Mouse (Mus musculus): ENCODE measurements at regions not wholly inside any gene's neighbourhood (a gene's known extent, or its start where the extent isn't known, plus 50 kb on each side); places are given as distances from the start of the nearest gene placed in this dataset.
A peak's percentile ranks its signal among the peaks of the same experiment; 100 is the strongest.

DNA sequence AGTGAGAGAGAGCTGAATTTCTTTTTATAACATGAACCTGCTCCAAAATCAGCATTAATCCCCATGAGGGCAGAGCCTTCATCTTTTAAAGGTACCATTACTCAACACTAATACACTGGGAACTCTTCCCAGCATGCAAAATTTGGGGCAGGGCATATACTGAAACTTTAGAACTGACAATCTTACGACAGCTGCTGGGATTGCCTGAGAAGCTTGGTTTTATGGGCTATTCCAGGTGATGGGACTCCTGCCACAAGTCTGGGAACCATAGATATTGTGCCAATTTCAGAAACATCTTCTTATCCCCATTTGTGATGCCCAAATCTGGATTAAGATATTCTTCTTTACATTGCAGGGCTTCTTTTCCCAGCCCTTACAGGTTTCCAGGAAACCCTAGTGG is 125.8 kb upstream of the Tank start:
- no peak for DNase-seq

DNA sequence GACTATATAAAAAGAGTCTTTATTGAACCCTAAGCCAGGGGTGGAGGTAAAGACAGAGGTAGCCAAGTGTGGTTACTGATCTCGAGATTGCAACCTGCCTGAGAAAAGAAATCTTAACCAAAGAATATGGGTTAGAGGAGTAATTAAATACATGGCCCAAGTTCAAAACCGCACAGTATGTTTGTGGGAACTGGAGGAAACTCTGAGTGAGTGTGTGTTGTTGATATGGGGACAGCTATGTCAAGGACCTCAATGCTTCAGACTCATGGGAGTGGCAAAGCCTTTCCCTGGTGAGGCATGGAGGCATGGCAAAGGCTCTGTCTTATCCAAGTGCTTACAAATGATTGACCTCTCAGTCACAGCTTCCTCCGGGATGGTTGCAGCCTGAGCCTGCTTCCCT is 127.7 kb upstream of the Tank start:
- DNase-seq = no peak

DNA sequence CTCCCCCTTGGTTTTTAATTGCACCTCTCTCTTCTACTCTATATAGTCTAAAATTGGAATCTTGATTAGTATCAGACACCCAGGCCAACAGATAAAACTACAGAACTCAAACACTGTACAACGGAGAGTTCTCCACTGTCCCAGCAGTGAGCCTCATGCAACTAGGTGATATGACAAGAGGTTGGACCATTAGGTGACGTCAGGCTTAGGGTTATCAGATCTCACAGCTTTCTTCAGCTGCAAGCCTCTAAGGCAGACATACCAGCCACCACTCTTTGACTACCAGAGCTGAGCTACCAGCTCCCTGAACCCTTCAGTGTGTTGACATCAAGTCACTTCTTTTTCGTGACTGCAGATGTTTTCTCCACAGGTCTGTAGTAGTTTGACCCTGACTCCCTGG is 141.8 kb upstream of the Tank start:
- no peak for DNase-seq

DNA sequence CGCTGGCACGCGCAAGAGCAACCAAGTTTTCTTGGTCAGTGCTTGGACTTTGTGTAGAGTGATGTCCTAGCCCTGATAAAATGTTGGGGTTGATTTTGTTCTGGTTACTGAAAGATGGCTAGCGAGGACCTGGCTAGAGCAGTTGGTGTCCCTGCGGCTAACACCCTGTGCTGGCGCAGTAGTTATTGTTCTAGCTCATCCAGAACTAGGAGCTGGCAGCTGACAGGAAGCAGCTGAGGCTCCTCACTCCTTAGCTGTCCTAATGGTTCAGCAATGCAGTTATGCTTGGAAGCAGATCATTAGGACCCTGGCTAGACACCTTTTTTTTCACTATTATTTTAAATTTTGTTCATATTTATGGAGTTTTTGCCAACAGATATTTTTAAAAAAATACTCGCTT is 170.5 kb upstream of the Tank start:
- peak; percentile 18 for DNase-seq

DNA sequence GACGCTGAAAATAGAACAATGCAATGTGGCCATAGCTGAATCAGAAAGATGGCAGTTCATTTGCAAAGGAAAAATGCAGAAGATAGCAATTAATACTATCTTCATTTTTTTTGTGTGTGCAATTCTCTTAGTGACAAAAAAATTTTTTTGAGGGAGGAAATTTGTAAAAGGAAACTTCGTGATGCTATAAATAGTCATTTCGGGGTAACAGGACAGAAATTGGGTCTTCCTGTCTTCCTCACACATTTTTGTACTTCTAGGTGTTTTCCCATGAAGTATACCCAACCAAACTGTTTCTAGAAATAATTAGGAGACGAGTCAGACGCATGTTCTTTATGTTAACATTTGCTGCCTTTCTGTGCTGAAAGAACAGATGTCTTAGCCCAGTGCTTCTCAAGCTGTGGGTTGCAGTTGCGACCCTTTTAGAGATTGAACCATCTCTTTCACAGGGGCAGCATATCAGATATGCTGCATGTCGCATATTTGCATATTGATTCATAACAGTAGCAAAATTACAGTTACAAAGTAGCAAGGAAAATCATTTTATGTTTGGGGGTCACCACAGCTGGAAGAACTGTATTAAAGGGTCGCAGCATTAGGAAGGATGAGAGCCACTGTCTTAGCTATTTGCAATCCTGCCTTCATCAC is 172.2 kb upstream of the Tank start:
- no peak for DNase-seq

DNA sequence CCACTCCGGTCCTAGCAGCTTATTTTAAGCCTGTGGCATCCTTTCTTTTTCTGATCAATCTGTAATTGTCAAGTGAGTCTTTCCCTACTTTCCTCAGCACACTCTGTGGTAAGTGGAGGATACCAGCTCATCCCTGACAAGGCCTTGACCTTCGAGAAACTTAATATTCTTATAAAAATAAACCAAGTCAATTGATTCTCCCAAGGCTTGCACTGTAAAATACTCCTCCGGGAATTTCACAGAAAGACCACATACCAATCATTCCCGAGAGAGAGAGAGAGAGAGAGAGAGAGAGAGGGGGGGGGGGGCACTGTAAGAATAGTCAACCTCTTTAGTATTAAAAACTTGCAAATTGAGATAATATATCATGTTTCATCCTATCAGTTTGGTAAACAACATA is 173.1 kb upstream of the Tank start:
- DNase-seq = no peak

DNA sequence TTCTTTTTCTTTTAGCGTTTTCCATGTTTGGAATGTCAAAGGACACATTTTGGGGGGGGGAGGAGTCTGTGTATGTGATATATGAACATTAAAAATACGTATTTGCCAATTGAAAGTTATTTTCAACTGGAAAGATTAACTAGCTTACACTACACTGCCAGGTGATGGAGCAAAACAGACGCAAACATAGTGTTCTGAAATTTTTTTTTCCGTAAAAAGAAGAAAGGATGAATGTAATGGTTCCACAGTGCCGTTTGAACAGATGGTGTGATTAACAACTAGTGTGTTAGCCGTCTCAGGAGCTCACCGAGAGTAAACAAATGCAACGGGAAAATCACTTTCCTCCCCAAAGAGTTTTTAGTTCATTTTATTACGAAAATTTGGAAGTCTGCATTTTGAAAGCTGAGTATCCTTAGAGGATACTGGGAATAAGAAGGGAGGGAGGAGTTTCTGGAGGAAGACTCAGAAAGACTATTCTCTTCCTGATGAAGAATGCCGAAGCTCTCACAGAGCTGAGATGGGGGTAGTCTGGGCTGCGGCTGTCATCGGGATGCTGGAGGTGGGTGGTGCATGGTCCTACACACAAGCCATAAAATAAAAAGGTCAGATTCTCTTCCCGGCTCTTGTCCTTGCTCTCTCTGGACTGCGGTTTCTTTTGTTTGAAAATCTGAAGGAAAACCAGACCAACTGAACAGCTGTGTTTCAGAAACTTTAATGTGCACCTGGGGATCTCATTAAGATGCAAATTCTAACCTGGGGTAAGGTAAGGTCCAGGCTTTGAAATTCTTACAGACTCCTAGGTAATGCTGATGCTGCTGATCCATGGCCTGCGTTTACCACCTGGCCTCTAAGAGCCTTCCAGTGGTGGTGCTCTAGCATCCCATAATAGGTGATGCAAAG is 175.5 kb upstream of the Tank start:
- no peak for DNase-seq

DNA sequence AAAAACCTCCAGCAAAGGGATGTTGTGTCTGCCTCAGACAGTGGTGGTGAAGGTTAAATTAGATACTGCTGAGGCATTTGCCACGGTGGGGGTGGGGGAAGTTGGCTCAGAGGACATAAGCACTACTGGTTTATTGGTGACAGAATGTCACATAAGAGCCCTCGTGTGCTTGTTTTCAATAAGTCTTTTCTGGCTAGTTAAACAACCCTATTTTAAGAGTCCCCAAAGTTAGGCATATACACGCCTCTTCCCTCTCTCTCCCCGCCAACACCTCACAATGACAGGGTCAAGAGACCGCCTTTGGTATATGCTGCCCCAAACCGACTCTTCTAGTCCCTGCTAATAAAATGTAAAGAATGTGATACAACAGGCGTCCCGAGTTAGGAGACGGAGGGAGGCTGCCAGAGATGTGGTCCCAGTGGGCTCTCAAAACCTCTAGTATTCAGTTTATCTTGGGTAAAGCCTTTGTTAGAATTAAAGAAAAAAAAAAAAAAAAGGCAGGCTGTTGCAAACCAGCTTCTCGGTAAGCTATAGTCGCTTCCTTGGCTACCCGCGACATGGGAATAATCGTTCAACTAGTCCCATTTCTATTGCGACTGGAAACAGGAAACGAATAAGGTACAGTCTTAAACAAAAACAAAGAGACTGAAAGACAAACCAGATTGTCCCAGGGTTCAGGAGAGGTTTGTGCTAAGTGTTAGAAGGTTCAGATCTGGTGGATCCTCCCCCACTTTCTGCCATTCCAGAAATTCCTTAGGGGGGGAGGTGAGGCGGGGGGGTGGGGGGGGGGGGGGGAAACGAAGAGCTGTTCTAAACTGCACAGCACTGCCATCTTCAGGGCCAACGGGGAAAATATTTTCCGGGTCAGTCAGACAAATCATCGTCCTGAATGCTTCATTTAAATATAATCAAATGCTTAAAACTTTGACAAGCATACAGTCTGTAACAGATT is 176.5 kb upstream of the Tank start:
- peak; percentile 84 for DNase-seq

DNA sequence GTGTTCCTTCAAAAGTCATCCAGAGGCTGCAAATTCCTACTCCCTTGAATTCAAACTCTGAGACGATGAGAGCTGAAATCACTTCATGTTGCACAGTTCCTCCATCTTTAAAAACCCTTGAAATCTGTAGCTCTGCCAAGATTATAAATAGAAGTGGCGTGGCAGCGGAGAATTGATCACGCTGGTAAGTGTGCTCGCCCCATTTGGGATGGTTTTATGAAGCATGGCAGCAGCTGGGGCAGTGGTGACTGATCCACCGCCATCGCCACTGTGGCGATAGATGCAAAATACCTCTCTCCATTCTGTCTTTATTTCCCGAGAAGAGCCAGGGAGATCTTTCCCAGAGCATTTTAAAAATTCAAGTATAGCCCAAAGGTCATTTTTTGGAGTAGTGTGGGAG is 179.8 kb upstream of the Tank start:
- DNase-seq = no peak

DNA sequence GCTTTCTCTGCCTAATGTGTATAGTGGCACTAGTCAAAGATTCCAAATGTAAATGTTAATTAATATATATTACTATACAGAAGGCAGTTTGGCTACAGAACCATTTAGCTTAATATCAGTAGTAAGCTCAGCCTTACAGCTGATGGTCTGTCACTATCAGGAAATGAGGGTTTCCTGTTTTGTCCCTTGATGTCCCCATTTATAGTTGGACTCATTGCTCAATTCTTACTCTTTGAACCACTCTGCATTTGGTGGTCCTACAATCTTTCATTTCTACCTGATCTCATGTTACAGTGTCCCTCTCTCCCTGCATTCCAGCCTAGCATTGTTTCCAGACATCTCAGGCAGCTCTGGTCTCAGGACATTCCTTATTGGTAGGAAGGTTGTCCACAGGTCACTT is 188.8 kb upstream of the Tank start:
- no peak for DNase-seq

DNA sequence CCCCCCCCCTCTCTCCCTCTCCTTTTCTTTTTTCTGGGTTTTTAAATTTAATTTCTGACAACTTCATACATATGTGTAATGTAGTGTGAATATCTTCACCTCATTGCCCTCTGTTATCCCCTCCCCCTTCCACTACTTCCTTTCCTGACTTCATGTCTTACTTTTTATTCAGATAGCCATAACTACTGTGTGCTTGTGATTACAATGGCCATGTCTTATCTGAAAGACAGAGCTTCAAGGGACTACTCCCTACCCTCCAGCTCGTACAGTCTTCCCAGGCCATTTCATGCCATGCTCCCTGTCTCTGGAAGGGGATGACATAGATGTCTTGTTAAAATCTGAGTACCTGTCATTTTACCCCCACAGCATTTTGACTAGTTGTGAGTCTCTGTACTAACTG is 189.2 kb upstream of the Tank start:
- no peak for DNase-seq

DNA sequence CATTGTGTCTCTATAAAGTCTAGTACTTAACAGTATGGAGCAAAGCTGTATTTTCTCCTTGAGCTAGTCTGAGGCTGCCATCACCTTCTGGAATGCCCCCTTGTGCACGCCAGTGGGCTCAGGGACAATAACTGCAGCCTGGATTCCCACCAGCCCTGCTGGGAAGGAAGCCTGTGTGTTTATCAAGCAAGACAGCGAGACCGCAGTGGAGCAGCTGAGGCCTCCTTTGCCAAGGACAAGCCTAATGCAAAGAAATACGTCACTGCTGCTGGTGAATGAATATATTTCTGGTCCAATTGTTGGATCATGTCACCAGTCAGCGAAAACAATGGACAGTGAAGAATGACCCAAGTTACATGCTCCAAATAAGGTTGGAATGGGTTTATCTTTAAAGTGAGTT is 190.8 kb upstream of the Tank start:
- DNase-seq = peak; percentile 26

DNA sequence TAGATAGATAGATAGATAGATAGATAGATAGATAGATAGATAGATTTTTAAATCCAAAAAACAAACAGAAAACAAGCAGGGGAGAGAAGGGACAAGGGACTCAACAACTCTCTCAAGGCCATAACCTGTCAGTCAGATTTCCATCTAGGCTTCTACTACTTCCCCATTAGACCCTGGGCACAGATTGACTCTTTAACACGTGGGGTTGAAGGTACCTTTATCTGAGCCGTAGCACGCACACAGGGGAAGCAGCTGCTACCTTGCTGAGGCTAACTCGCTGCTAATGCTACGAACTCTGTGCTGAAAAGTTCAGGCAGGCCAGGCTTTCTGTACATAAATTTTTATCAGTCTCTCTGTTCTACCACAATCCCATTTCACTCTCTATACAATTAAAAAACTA is 191.4 kb upstream of the Tank start:
- no peak for DNase-seq

DNA sequence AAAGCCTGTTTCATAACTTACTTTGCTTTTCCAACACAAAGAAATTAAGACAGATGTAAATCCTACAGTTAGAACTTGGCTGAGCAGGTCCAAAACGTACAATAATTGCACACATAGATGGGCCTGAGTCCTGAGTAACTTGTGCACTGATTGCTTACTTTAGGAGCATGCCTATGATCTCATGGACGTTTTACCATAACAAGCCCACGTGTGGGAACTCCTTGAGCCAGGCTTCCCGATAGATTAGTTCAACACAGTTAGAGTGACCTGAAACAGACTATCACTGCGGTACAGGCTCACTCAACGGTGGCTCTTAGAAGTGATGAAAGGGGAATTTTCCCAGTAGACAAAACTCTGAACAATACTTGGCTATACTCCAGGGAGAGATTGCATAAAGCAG is 193.9 kb upstream of the Tank start:
- DNase-seq = no peak

DNA sequence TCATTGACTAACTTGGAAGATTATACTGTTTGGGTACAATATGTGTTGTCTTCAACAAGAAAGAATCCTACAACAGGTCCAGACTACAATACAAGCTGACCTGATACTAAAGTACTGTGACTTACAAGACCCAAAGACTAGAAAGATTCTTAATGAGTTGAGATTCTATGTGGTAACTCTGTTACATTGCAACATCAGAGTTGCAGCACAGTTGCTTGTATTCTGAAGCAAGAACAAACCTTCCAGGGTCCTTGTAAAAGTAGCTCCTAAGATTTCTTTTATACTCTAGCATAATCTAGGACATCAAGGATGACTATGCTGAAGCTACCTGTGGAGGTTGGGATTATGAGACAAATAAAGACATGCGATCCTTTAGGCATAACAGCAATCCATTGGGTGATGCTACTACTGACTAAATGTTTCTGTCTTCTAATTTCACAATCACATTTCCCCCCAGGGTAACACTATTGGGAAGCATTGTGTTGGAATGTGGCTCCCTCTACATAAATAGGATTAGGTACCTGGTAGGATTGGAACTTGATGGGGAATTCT is 194.6 kb upstream of the Tank start:
- DNase-seq = no peak

DNA sequence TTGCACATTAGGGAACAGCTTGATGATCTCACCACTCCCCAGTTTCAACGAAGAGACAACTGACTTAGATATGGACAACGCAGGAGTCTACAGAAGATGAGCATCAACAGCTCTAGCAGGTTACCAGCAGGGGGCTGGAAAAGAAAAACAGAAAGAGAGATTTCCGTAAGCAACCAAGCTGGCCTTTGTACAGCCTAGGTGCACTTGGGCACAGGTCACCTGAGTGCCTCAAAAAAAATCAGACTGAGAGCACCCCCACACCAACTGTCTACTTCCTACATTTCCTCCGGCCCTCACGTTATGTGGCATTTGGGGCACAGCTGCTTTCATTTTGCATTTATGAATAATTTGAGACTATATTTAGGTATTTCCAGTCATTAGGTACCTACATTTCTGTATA is 199.3 kb upstream of the Tank start:
- no peak for DNase-seq

DNA sequence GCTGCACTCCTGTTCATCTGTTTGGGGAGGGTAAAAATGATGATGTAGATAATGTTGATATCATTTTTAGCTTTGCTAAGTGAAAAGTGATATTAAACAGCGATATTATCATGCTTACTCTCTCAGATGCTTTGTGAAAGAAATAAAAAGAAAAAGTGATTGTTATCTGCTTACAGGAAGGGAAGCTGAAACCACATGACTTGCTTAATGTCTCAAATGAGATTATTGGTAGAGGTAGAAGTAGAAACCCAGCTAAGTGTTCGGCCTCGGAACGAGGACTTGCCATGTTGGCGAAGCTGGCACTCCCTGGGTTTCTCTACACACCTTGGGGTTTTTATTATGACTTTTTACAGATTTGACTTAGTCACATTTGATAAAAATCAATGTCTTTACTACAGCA is 200.1 kb upstream of the Tank start:
- DNase-seq = no peak

DNA sequence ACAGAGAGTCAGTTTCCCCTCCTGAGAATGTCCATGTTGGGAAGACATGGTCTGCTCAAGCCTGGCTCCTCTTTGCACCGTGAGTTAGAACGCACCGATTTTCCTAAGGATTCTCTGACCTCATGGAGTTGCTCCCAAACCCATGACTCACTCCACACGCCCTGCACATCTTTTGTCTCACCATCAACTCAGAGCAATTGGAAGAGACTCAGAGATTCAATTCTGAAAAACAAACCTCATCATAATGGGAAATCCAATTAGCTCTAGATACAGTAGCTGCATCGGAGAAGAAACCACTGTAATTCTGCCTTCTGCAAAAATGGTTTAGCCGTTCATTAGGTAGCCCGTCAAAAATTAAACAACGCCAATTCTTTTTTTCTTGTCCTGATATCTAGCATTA is 200.6 kb upstream of the Tank start:
- DNase-seq = no peak

DNA sequence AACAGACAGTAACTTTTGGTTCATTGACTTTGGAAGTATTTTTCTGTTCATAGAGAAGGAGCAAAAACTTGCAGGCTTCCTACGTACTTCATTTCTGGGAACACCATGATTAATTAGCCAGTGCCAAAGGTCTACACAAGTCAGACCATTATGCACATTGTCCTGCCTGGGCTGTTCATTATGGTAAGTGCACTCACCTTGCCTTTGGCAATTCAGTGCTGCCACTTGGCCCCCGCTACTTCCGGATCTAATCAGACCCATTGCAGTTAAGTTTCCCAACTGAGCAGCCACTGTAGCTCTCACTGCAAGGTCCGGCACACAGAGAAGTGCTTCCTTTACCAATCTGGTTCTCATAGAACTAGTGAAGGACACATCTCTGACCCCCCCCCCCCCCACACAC is 215.8 kb upstream of the Tank start:
- no peak for DNase-seq

DNA sequence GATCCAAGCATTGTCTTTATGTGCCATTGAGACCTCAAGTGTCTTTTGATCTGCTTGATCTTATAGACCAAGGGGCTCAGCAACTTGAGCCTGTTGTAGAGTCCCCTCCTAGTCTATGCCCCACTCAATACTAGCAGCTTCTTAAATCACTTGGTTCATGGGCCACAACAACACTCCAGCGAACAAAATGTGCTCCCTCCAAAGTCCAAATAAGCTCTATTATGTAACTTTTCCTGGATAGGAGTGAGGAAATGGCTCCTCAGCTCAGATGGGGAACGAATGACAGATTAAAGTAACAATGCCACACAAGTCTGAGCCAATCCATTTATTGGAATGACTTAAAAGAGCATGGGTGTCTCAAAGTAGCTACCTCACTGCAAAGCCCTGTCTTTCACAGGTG is 217.0 kb upstream of the Tank start:
- DNase-seq = no peak

DNA sequence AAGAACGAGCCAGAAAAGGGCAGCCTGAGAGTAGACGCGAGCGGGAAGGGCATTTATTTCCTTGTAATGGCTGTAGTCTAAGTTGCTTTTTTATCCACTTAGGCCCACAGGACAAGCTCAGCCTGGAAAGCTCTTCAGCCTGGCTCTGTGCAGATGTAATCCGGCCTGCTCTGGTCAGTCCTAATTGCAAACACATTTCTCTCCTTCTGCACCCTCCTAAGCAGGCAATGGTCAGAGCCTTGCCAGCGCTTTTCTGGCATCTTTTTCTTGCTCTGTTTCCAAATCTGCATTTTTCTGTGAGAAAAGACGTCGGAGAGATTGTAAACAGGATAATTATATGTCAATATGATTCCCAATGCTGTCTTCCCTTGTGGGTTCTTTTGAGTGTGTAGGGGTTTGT is 224.3 kb upstream of the Tank start:
- DNase-seq = peak; percentile 8

DNA sequence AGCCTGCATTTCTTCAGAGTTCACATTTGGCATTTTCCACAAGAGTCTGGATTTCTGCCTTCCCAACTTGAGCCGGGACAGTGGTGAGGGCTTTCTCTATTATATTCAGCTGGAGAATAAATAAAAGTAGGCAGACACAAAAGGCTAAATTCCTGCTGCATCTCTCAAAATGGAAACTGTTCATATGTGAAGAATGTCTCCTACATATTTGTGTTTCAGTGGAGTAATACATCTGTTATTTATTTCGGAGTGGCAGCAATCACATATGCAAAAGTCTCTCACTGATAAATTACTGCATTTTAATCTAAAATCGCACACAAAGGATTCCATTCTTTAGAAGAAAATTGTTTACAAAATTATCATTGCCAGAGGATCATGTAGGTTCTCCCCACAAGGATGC is 230.9 kb upstream of the Tank start:
- no peak for DNase-seq

All from lung, postnatal 14 days (tissue).